Mouse (Mus musculus) testis, adult 2 months (tissue): Measurements from ENCODE around the gene Thap4. TPM values are rescaled to one million over a fixed set of nuclear protein-coding genes. Genes with fewer than 3 reads are reported as not detected.

Source experiments
- H3K27ac ChIP-seq: fragments of 200-500 bp; 2 replicates; pipeline ENCODE4 v1.5.1; 2012; ENCODE audit warnings: low read depth, low read length; ENCODE audit not compliant: control insufficient read depth, insufficient read depth
- H3K27me3 ChIP-seq: fragments of 200-500 bp; 2 replicates; pipeline ENCODE4 v1.6.1; 2012; ENCODE audit warnings: mild to moderate bottlenecking, low read length, moderate library complexity; ENCODE audit not compliant: control insufficient read depth, insufficient read depth
- H3K36me3 ChIP-seq: fragments of 200-500 bp; 2 replicates; pipeline ENCODE4 v1.6.1; 2012; ENCODE audit warnings: mild to moderate bottlenecking, low read length; ENCODE audit not compliant: control insufficient read depth, insufficient read depth
- H3K4me1 ChIP-seq: fragments of 200-500 bp; 2 replicates; pipeline ENCODE4 v1.6.1; 2012; ENCODE audit warnings: low read length; ENCODE audit not compliant: control insufficient read depth, insufficient read depth
- H3K4me3 ChIP-seq: fragments of 200-500 bp; 2 replicates; pipeline ENCODE4 v1.5.1; 2012; ENCODE audit warnings: low read depth, mild to moderate bottlenecking, low read length, moderate library complexity, mixed read lengths; ENCODE audit not compliant: control insufficient read depth
- CTCF ChIP-seq: fragments of 200-500 bp; IDR thresholded peaks from 2 replicates; pipeline ENCODE4 v1.5.1; 2012; ENCODE audit warnings: low read depth, mild to moderate bottlenecking, inconsistent platforms, low read length, moderate library complexity; ENCODE audit not compliant: control insufficient read depth, insufficient read depth, insufficient replicate concordance
- POLR2A ChIP-seq: fragments of 200-500 bp; IDR thresholded peaks from 2 replicates; pipeline ENCODE4 v1.6.1; 2012; ENCODE audit warnings: low read depth, mild to moderate bottlenecking, inconsistent platforms, low read length, moderate library complexity; ENCODE audit not compliant: control insufficient read depth
- polyA plus RNA-seq: library from polyadenylated mRNA; depleted of rRNA; stranded (reverse); fragments of >200 nt; gene quantifications from 2 replicates; pipeline ENCODE4 v1.2.3, GENCODE M21; 2012

Thap4 gene
- polyA plus RNA-seq, 1 experiment = 261 TPM

DNA sequence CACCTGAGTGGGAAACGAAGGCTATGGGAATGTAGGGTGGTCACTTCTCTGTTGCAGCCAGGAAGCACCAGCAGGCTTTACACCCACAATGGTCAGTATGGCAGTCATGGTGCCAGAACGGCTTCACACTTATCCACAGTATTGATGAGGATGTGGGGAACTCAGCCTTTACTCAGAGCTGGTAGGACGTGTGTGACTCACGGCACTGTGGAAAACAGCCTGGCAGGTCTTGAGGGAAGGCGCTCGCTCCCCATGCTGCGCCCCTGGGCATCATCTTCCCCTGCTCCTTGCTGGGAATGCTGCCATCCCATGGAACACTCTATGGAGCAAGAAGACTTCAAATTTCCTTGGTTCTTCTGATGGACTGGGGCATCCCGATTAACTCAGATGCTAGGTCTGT is 63.6 kb downstream of the Thap4 start:
- Histone ChIP-seq H3K27ac (no peak overlapping the region), H3K36me3 (no peaks in the 10 kb centered on the region), H3K4me1 (peaks cover 6% of the 10 kb centered on the region), H3K4me3 (no peak overlapping the region), H3K27me3 (no peaks in the 10 kb centered on the region)
- TF ChIP-seq POLR2A (no peak), CTCF (no peak)

DNA sequence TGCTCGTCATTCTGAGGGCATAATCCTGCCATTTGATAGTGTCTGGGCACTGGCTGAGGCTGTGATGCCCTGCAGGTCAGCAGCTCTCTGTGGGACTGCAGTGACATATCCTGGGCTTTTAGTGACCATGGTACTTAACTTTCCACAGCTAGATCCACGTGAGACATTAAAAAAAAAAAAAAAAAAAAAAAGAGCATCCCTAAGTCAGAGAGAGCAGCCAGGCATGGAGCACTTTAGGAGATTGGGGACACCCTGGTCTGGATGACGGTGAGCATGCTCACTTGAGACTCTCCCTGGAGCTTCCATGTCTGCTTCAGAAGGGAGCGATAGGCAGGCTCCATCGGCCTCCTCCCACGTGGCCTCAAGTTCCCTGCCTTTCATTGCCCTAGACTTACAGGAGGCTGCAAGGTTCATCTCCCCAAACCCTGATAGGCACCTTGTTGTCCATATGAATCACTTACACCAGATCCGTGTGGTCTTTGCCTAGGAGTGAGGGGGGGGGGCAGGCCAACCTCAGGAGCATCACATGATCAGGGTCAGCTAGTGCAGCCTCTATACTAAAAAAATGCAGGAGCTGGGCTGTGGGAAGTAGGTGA is 64.7 kb downstream of the Thap4 start:
- TF ChIP-seq CTCF (no peak), POLR2A (no peak)
- Histone ChIP-seq H3K36me3 (no peaks in the 10 kb centered on the region), H3K27ac (no peak overlapping the region), H3K4me1 (peaks cover 13% of the 10 kb centered on the region), H3K27me3 (no peaks in the 10 kb centered on the region), H3K4me3 (no peak overlapping the region)

DNA sequence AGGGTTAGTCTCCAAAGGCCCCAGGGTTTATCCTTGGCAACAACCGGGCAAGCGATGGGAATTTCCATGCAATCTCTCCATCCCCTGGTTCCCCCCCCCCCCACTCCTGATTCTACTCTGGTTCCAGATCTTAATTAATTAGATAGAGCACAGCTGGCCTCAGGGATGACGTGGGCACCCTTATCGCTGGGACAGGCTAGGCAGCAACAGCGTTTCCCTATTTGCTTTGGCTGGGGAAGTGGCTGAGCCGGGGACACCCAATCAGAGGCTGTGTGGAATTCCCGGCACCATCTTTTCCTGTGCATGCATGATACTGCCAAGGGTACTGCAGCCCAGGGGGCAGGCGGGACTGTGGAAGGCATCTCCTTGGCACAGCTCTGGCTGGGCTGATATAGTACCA is 66.5 kb downstream of the Thap4 start:
- TF ChIP-seq CTCF = no peak
- no peak for TF ChIP-seq POLR2A
- H3K4me1 ChIP-seq = peaks cover 13% of the 10 kb centered on the region

DNA sequence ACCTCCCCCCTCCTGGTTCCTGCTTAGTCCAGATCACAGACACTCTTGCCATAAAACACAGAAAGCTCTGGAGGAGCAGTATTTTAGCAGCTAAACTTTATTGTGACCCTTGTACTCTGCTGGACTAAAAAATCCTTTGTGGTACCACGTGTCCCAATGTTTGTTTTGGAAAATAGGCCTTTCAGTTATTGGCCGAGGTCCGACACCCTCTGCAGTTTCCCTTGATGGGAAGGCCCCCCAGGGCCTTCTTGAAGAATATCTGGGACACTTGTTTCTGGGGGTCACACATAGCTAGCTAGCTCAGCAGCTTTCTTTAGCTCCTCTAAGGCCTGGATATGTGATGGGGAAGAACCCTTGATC is 67.7 kb downstream of the Thap4 start:
- H3K4me1 ChIP-seq = peaks cover 13% of the 10 kb centered on the region
- H3K27ac ChIP-seq = no peak overlapping the region; the same call in 1 of the 2 replicates
- no peaks in the 10 kb centered on the region for H3K36me3 ChIP-seq
- H3K4me3 ChIP-seq = no peak overlapping the region
- no peaks in the 10 kb centered on the region for H3K27me3 ChIP-seq
- TF ChIP-seq CTCF = no peak
- no peak for TF ChIP-seq POLR2A

More for the DNA sequence above, 66.5 kb downstream of the Thap4 start:
- Histone ChIP-seq H3K4me3 (no peak overlapping the region), H3K36me3 (no peaks in the 10 kb centered on the region), H3K27me3 (no peaks in the 10 kb centered on the region), H3K27ac (no peak overlapping the region)

DNA sequence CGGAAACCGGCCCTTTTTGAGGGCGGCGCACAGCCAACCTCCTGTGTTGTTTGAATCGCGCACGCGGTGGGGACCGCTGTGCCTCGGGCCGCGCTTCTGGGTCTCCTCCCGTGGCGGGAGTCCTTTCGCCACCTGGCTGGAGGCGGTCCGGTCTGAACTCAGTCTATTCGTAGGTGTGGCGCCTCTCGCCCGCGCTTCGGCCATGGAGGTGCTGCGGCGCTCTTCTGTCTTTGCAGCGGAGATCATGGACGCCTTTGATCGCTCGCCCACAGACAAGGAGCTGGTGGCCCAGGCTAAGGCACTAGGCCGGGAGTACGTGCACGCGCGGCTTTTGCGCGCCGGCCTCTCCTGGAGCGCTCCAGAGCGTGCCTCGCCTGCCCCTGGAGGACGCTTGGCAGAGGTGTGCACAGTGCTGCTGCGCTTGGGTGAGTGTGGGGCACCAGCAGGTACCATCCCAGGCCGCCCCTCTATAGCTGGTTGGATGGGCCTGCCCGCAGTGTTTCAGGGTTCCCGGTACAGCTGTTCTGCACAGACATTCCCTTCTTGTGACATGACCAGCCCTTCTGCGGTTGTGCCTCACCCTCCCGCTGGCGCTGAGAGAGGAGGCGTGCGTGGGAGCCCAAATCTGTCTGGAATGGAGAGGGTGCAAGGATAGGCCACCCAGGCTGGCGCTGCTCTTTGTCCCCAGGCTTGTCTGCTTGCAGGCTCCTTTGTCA is 68.3 kb downstream of the Thap4 start:
- TF ChIP-seq POLR2A (no peak), CTCF (no peak)

DNA sequence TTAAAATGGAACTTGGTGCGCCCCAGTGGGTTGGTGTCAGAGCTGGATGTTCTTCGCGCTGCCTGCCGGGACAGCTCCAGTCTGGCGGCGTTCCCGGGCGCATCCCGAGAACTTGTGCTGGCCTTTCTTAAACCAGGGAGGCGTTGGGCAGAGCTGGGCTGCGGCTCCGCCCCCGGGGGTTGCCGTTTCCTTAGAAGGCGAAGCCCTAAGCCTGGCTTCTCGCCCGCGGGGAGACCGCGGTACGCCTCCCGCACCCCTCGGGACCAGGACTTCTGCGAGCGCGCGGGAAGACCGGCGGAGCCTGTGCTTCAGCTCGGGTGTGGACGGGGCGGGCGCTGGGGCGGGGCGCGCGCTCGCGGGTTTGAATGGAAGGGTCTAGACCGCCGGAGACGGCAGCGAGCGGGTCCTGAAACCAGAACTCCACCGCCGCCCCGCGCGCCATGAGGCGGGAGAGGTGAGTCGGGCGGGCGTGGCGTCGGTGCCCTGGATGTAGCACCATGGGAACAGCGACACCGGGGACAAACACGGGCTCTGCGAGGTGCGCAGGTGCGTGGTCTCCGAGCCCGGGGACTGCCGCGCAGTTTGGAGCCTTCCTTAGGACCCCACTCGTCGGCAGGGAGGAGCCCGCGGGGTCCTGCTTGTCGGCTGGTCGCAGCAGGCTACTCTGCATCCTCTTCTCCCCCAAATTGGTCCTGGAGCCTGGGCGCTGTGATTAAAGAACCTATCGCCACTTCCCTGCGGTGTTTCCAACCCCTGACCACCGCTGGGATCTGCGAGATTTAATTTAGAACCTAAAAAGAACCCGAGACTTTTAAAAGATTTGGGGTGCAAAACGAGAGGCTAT is 69.0 kb downstream of the Thap4 start, which contains the start of gene Bok:
TSS of gene Bok (plus strand) at position 260 of the 844 bp plus-strand sequence.
- H3K27ac ChIP-seq = peak within 1 kb of the TSS; percentile 23; the same call in 1 of the 2 replicates
- no peaks in the 10 kb centered on the region for H3K27me3 ChIP-seq
- no peaks in the 10 kb centered on the region for H3K36me3 ChIP-seq
- TF ChIP-seq CTCF (no peak), POLR2A (no peak)
- peak within 1 kb of the TSS; percentile 60 for H3K4me3 ChIP-seq
- peaks cover 13% of the 10 kb centered on the region for H3K4me1 ChIP-seq

More for the DNA sequence above, 68.3 kb downstream of the Thap4 start:
- Histone ChIP-seq H3K4me1 (peaks cover 13% of the 10 kb centered on the region), H3K27me3 (no peaks in the 10 kb centered on the region), H3K27ac (peak overlapping the region; percentile 23; the same call in 1 of the 2 replicates), H3K36me3 (no peaks in the 10 kb centered on the region), H3K4me3 (peak overlapping the region; percentile 60)

DNA sequence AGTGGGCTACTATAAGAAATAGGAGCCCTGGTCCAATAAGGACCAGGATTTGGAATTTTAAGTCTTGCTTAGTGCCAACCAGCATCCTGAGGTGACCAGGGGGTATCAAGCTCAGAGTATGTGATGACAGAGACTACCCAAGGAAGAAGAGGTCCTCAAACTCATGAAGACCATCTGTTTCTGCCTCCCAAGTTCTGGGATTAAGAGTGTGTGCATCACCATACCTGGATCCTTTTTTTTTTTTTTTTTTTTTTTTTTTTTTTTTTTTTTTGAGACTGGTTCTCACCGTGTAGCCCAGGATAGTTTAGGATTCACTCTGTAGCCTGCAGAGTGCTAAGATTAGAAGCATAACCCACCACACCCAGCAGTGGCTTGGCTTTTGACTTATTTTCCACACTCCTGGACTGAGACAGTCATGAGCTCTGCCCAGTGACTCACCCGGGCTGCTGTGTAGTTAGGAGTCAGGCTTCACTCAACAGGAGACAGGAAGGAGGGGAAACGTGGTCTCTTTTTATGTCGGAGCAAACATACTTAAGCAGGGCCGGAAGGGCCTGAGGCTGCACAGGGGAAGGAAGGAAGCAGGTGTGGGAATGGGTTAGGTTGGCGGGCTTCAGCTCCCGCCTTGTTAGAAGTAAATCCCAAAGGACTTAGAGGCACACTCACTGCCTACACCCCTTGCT is 74.6 kb downstream of the Thap4 start:
- no peak overlapping the region for H3K27ac ChIP-seq
- no peak overlapping the region for H3K4me3 ChIP-seq
- TF ChIP-seq POLR2A (no peak), CTCF (no peak)
- H3K4me1 ChIP-seq = no peaks in the 10 kb centered on the region
- no peaks in the 10 kb centered on the region for H3K27me3 ChIP-seq
- H3K36me3 ChIP-seq = no peaks in the 10 kb centered on the region
